Mouse (Mus musculus) urinary bladder, adult 18-20 months (tissue): ENCODE measurements at regions not wholly inside any gene's neighbourhood (a gene's known extent, or its start where the extent isn't known, plus 50 kb on each side); places are given as distances from the start of the nearest gene placed in this dataset.
A peak's percentile ranks its signal among the peaks of the same experiment; 100 is the strongest.

Source experiments
- DNase-seq, 2 experiments: peaks; one replicate each; pipeline ENCODE4 v3.0.0; 2022; ENCODE audit warnings: low spot score in 2 of 2, mixed read lengths in 2 of 2

DNA sequence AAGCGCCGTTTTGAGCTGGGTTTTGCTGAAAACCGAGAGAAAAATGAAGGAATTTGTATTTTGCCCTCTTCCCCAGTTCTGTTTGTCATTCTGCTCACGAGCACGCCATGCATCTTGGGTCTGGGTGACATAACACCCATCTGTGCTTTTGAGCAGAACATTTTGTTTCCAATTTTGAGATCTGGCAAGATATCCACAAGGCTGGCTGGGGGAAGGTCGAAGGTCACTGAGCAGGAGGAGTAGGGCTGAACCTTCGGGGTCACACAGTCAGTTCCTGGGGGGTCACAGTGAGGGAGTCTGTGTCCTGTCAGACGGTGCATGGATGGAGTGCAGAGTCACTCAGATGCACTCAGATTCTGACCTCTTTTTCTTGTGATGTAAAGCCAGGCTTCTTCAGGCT, 186.8 kb upstream of the Zfp64 start:
- DNase-seq, result no peak

DNA sequence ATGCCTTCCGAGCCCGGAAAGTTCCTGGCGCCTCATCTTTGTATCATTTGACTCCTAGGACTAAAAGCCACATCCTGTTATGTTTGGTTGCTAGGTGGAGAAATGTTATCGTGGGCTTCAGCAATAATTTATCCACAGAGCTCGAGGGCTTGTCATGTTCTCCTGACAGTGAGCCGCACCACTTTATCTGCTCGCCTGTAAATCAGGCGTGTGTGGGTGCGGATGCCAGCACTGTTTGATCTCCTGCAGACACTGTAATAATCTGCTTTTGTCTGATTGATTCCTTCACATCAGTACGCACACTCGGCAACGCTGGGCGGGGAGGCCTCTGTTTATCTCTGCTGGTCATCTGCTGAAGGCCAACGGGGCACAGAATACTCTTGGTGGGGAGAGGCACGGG, 178.5 kb upstream of the Zfp64 start:
- DNase-seq, result peak in 1 of 2 experiments; percentile 6

DNA sequence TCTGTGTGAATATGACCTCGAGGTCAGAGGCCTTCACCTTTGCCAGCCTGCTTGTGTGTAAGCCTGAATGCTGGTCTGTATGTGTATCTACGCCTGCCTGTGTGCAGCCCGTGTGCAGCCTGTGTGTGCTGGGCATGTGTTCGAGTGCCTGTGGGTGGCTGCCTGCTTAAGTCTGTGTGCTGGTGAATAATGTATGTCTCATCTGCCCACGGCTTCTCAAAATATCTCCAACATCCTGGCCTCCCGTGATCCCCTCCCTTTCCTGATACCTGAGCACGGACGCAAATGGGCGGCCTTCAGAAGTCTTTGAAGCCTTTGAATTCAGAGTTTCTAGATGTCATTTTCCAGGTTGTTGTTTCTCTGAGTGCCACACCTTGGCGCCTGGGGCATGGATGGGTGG, 170.1 kb upstream of the Zfp64 start:
- DNase-seq, result no peak

DNA sequence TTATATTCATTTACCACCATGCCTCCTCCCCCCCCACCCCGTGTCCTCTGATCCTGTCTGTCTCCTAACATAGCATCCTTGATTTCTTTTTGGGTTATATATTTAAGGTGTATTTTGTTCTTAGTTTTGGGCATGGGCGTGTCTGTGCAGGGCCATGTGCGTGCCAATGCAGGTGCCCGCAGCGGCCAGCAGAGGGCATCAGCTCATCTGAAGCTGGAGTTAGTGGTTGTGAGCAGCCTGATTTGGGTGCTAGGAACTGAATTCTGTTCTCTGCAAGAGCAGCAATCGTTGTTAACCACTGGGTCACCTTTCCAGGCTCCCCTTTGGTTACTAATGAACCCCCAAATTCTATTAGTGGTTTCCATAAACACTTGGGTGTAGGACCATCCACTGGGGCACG, 167.5 kb upstream of the Zfp64 start:
- no peak for DNase-seq

DNA sequence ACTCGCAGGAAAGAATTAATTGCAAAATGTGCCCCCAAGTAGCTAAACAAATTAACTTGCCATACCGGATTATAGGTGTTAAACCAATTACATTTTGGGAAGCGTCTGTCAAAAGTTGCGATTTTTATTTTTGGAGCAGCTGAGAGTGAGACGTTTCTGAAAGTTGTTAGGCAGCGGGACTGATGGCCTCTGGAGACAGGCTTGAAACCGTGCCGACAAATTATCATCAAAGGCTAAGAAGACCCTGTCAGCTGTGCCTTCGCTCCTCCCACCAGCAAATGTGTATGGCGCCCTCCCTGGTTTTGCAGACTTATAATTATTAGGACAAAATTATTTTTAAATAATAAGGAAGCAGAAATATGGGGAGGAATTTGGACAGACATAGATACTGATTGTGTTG, 161.5 kb upstream of the Zfp64 start:
- DNase-seq, result no peak

DNA sequence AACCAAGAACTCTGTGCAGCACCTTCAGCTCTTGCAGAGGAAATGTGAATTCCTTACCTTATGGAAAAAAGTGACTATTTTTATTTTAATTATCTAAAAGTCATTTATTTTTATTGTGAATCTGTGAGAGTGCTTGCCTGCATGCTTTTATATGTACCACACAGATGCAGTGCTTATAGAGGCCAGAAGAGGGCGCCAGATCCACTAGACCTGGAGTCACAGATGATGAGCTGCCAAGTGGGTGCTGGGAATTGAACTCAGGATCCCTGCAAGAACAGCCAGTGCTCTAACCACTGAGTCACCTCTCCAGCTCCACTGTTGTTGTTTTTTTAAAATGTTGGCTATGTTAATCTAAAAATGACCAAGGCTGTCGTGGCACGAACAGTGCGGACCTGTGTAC, 153.7 kb upstream of the Zfp64 start:
- no peak for DNase-seq

DNA sequence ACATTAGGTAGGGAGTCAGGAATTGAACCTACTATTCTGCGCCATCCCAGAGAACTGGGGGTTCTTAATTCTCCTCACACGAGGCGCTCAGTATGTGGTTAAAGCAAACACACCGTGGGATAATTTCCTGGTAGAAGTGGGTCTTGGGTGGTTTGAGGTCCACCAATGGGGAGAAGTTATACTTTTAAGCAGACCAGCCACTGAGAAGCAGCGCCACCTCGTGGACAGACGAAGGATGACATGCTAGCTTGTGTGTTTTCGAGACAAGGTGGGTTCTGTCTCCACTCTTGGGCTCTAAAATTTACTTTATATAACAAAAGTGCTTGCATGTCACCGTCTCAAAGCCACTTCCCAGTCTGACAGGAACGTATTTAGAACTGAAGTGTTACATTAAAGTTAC, 152.7 kb upstream of the Zfp64 start:
- DNase-seq, result peak in 1 of 2 experiments; percentile 38

DNA sequence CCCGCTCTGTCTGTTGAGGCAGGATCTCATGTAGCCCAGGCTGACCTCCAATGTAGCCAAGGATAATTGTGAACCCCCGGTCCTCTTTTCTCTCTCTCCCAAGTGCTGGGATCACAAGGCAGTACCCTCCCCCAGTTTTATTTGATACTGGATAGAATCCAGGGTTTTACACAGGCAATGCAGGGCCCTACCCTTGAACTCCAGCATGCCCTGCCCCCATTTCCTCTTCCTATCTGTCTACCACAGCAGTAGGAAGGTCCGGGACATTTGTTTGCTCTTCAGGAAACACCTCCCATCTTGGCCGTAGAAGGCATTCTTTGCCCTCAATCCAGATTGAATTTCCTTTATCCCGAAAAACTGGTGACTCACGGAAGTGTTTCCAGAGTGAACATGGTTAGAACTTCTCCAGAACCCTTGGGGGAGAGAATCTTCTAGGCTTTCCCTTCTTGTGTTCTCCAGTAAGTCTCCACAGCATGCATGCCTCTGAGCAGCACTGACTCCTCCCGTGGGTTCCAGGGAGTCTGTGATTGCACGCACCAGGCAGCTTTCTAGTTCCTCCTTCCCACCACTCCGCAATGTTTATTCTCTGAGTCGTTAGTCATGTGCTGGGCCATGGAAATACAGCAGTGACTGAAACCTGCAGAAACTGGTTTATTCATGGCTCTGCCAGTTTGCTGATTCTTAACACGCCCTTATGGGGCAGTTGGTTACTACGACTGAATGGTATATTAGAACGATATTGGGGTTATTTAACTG, 146.3 kb upstream of the Zfp64 start:
- no peak for DNase-seq

DNA sequence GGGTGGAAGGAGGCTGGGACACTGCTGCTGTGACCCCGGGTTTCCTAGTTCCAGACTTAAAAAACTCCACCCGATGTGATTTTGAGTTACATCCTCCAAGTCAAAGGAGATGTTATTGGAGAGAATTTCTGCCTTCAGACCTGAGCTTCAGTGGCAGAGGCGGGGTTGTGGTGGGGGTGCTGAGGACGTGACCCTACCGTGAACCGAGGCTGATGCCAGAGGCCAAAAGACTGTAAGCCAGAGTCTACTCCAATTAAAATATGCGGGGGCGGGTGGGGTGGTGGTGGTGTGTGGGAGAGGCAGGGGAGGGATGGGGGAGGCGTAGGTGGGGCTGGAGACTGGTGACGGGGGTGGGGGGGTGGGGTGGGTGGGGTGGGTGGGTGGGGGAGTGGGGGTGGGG, 145.1 kb upstream of the Zfp64 start:
- DNase-seq, result no peak

DNA sequence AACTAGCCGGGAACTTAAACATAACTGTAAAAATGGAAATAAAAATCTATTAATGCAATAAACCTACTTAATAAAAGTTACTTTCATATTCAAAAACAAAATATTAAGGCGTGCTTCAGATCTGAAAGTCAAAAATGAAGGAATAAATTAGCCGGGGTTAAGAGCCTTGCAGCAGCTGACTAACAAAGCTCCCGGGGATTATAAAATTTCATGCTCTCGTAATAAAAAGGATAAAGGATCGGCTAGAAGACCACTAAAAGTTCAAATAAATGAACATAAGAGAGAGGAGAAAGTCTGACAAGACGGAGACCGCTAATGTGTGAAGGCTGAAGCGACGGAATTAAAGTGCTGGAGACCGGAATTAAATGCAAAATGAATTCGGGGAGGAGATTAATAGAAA, 144.3 kb upstream of the Zfp64 start:
- DNase-seq, result no peak

DNA sequence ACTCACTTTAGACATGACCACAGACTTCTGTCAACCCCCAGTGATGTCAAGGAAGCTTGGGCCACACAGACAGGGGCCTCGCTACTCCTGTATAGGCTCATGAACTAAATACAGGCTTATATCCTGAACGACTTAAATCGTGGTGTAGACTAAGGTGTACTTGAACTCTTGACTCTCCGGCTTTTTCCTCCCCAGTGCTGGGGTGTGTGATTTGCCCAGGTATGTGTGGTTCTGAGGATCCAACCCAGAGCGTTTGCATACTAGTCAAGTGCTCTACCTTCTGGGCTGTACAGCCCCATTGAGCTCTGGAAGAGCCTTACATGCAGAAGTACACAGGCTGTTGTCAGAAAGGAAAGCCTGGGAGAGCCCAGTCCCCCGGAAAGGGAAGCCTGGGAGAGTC, 143.2 kb upstream of the Zfp64 start:
- DNase-seq, result no peak

DNA sequence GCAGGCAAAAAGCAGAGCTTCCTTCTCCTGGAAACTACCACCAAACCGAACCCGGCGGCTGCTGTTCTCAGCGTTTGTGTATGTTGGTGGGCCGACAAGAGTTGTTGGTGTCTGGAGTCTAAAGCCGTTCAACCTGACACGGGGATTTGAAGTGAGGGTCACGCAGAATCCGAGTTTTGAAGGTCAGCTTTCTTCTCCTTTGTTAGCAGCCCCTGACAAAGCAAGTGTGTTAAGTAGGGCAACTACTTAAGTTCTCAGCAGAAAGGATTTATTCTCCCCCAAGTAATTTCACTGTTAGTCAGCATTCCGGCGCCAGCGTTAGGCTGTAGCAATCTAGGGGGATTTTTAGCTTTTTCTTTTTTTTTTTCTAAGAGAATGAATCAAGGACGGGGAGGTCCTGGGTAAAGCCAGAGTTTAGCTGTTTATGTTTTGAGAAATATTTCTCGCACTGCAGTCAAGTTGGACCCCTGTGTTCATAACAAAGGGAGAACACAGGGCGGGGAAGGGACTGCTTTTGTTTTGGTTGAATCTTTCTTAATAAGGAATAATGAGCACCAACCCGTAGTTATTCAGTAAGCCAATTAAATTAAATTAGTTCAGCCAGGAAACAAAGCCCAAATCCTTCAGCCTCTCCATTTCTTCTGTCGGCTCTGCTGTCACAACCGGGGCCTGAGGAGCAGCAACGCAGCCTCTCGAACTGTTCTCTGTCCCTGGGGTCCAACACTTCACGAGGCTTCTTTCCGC, 138.8 kb upstream of the Zfp64 start:
- DNase-seq, result no peak

DNA sequence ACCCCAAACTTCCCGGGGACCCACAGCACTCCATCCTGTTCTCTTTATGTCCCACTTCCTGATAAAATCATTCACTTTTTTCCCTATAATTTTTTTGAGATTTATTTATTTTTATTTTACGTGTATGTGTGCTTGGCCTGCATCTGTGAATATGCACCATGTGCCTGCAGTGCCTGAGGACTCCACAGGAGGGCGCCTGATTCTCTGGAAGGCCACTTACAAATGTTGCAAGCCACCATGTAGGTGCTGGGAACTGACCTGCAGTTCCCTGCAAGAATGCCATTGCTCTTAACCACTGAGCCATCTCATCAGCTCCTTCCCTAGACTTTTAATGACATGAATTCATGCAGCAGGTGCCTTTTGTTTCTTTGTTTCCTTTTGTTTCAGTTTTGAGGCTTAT, 134.9 kb upstream of the Zfp64 start:
- no peak for DNase-seq

DNA sequence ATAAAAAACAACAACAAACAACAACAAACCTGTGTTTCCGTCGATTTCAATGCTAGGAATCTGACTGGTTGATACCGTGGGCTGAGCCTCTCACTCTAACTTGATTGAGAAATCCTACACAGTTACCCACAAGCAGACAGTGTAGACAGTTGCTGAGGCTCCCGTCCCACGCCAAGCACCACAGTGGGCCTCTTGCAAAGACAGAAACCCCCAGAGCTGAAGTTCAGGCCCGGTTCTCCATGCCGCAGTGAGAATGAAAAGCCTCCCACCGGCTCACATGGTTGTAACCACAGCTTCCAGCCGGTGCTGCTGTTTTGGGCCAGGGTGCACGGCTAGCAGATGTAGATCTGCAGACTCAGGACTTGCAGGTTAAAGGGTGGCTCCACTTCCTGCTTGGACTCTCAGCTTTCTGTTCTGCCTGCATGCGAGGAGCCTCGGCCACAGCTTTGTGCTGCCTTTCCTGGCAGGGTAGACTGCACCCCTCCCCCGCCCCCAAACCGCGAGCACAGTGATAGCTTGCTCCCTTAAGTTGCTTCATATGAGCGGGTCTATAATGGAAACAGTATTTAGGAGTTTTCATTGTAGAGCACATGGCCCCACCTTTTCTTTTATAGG, 133.6 kb upstream of the Zfp64 start:
- DNase-seq, result peak in 1 of 2 experiments; percentile 3

DNA sequence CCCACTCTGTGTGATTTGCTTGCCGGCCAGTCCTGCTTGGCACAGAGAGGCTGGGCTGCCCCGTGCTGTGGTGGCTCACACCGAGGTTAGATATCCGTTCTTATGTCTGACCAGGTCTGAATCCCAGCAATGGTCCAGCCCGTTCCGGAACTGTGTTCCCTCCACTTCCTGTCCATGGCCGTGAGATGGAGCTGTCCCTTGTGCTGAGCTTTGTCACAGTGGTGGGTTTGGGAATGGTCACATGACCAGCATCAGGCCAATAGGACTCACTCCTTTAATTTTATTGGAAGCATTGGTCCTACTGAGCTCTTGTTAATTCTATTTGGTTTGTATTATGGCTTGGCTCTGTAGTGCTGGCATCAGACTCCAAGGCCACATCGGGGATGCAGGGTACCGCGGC, 132.9 kb upstream of the Zfp64 start:
- no peak for DNase-seq

DNA sequence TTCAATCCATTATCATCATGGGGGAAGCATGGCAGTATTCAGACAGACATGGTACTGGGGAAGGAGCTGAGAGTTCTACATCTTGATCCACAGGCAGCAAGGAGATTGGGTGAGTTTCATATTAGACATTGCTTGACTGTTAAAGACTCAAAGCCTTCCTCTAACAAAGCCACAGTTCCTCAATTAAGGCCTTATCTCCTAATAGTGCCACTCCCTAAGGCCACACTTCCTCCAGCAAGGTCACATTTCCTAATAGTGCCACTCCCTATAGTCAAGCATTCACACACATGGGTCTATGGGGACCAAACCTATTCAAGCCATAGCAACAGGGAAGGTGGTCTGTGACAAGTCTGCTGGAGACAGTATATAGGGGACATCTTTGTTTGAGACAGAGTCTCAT, 115.9 kb upstream of the Zfp64 start:
- DNase-seq, result no peak

DNA sequence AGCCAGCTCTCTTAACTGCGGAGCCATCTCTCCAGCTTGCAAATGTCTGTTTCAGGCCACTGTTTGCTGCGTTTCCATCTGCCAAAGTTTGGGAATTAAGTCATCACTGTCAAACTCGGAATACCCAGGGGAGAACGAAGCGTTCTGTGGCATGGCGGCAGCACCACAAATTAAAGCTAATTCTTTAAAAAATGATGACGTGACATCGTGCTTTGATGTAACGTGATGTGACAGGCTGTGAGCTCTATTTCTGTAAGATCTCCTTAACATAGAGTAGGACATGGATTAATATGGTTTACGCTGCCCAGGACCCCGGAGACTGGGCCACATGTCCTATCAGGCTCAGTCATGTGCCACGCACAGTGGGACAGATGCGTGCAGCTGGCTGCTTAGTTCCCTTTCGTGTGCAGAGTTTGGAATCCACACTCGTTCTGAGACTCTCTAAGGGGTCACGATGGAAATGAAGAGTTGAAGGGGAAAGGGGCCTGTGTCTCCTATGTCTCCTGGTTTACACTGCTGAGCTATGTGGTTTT, 109.8 kb upstream of the Zfp64 start:
- no peak for DNase-seq

DNA sequence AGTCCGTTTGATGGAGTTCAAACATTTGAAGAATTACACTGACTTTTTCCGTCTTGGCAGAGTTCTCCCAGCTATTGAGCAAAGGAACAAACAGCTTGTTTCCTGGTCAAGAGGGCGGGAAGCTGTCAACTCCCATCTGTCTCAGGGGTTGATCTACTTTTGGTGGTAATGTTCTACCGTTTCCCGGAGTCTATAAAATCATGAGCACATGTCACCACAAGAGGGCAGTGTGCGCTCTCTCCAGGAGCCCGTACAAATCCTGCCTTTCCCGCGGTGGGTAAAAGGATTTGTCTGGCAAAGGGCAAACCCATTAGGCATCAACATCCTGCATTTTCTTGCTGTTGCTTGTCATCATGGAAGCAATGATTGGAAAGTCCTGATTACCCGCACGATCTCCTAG, 106.1 kb upstream of the Zfp64 start:
- peak; percentile 36 to 55 for DNase-seq

DNA sequence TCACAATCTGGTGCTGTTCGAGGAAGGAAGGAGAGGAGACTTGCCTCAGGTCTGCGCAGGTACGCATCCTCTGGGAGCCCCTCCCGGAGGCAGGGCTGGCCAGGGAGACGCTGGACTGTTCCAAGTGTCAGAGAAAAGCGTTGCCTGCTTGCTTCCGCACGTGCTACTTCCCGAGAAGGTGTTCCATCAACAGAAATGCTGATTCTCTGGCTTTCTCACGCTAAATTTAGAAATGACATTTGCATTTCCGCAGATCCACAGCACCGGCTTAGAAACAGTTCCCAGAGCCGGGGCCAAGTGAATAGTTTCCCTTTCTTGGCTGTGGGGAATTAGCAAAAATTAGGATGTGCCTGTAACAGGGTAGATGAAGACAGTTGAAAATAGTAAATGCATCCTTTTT, 105.1 kb upstream of the Zfp64 start:
- no peak for DNase-seq

DNA sequence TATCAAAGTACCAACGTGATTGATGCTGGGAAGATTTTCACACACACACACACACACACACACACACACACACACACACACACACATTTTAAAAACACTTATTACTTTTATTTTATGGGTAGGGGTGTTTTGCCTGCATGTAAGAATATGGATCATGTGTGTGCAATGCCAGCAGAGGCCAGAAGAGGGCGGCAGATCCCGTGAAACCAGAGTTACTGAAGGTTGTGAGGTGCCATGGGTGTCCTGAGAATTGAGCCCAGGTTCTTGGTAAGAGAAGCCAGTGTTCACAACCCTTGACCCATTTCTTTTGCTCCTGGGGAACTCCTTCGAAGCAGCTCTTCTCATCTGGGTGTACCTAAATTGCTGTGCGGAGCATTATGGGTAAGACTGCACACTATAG, 102.4 kb upstream of the Zfp64 start:
- DNase-seq, result no peak

DNA sequence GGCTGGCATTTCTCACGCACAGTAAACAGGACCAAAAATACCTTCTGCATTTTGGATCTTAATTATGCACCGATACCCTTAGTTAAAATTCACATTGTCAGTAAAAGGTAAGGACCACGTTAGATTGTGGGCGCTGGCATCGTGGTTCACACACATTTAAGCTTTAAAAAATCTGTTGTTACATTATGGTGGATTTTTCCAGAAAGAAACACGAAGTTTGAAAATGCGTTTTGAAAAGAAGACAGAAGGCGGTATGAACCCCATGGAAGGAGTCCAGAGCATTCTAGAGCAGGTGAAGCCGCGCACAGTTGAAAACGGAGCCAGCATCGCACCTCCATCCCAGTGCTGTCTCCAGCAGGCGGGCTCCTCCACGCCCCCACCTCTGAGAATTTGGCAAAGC, 94.6 kb upstream of the Zfp64 start:
- DNase-seq, result no peak

DNA sequence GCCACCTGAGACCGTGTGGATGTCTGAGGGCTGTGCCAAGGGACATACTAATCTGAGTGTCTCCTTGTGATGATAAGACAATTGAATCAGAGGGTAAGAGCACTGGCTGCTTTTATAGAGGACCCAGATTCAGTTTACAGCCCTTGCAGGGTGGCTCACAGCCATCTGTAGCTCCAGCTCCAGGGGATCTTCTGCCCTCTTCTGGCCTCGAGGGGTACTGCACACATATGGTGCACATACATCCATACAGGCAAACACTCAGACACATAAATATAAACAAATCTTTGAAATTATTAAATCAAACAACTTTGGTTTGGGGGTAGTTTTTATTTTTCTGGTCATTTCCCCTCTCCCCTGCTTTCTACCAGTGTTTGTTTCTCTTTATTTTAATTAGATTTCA, 86.4 kb upstream of the Zfp64 start:
- no peak for DNase-seq

DNA sequence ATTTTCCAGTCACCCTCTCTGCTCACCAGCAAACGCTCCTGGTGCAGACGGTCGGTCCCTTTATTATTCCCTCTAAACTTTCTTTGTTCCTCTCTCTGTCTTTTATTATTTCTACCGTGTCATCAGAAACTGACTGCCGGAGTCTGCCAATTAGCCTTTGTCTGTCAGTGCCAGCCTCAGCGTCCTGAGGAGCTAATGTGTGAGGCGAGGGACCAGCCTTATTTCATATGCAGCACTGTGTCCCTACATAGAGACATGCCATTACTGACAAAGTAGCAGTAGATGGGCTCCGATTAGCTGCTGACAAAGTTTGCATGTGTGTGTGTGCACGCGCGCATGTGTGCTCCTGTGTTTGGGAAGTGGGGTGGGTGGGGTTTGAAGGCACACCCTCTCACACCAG, 82.6 kb upstream of the Zfp64 start:
- DNase-seq, result no peak
